Mouse (Mus musculus) megakaryocyte, embryonic 14.5 days (primary cell): ENCODE results near the gene Tfdp1. TPM values are rescaled to one million over a fixed set of nuclear protein-coding genes. Genes with fewer than 3 reads are reported as not detected.

Source experiments
- H3K27me3 ChIP-seq: replicated peaks from 2 replicates; pipeline ENCODE3; 2012; ENCODE audit warnings: inconsistent platforms
- H3K36me3 ChIP-seq: replicated peaks from 2 replicates; pipeline ENCODE3; 2012; ENCODE audit warnings: low read length, inconsistent platforms, mixed read lengths
- H3K4me1 ChIP-seq: 2 replicates; pipeline ENCODE4 v1.6.1; 2012; ENCODE audit warnings: inconsistent platforms
- H3K4me3 ChIP-seq: replicated peaks from 2 replicates; pipeline ENCODE3; 2012; ENCODE audit warnings: moderate library complexity, mild to moderate bottlenecking, inconsistent platforms
- H3K9me3 ChIP-seq: 2 replicates; pipeline ENCODE4 v1.6.1; 2012; ENCODE audit warnings: inconsistent platforms
- FLI1 ChIP-seq: IDR thresholded peaks from 2 replicates; pipeline ENCODE4 v1.6.1; 2012; ENCODE audit warnings: low read length, inconsistent platforms, mixed read lengths
- GATA1 ChIP-seq: IDR thresholded peaks from 3 replicates; pipeline ENCODE4 v1.6.1; 2012; ENCODE audit warnings: mixed read lengths, low read length, inconsistent platforms, borderline replicate concordance
- polyA plus RNA-seq: library from polyadenylated mRNA; stranded (reverse); fragments of >175 nt; gene quantifications from 2 replicates; pipeline ENCODE4 v1.2.3, GENCODE M21; 2012; ENCODE audit warnings: low replicate concordance; ENCODE audit not compliant: insufficient read depth

Gene Tfdp1
- polyA plus RNA-seq = 2.3 and 11.5 TPM in 2 replicates

DNA sequence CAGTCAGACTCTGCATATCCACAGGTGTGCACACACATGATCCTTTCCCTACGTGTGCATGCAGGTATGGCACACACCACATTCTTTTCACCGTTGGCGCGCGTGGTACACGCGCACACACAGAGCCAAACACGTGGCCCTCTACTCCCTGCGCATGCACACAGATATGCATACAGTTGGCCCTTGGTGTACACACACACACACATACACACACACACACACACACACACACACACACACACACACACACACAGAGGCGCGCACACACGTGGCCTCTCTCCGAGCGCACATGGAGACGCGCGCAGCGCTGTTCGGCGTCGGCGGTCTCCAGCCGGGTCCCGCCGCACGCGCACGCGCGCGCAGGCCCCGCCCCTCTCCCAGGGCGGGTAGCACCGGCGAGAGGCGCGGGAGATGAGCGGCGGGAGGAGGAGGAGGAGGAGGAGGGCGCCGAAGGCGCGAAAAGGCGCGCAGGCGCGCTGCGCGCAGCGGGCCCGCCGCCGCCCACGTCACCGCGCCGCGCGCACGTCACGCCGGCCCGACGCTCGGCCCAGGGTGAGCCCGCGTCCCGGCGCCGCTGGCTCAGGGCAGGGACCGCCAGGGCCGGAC lies at the start of gene Tfdp1:
TSS of gene Tfdp1 (plus strand) at position 497 of the 606 bp plus-strand sequence.
- H3K4me3 ChIP-seq = peak within 1 kb of the TSS; percentile 92
- peaks cover 33% of the 10 kb centered on the region for H3K36me3 ChIP-seq
- no peak for TF ChIP-seq FLI1
- TF ChIP-seq GATA1 = no peak
- H3K27me3 ChIP-seq = no peaks in the 10 kb centered on the region
- H3K9me3 ChIP-seq = peaks cover 4% of the 10 kb centered on the region; the same call in 1 of the 2 replicates
- peaks cover 61% of the 10 kb centered on the region for H3K4me1 ChIP-seq

DNA sequence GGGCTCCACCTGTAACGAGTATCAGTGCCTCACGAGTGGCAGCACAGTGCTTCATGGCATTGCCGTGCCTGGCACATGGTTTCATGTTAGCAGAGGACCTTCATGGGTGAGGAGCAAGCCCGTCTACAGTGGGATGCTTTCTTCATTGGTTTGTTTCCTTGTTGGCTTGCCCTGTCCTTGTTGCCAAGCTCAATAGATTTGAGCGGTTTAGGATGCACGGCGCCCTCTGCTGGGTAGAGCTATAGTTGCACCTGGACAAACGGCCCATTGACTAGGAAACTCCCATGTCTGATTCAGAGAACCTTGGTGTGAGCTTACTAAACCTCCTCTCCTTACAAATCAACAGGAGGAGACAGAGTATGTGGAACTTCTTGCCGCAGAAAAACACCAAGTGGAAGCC lies 46.2 kb upstream of the Tfdp1 start:
- Histone ChIP-seq H3K36me3 (peaks cover 64% of the 10 kb centered on the region), H3K27me3 (no peaks in the 10 kb centered on the region), H3K4me1 (peaks cover 64% of the 10 kb centered on the region), H3K9me3 (no peaks in the 10 kb centered on the region), H3K4me3 (peak overlapping the region; percentile 73)
- TF ChIP-seq GATA1 (no peak), FLI1 (no peak)

GRCm38 (mm10) chr8:13293677-13294470 lies 44.7 kb upstream of the Tfdp1 start:
- Histone ChIP-seq H3K4me3 (no peak overlapping the region), H3K9me3 (no peaks in the 10 kb centered on the region), H3K36me3 (peaks cover 75% of the 10 kb centered on the region), H3K27me3 (no peaks in the 10 kb centered on the region), H3K4me1 (peaks cover 60% of the 10 kb centered on the region)
- no peak for TF ChIP-seq GATA1
- no peak for TF ChIP-seq FLI1

DNA sequence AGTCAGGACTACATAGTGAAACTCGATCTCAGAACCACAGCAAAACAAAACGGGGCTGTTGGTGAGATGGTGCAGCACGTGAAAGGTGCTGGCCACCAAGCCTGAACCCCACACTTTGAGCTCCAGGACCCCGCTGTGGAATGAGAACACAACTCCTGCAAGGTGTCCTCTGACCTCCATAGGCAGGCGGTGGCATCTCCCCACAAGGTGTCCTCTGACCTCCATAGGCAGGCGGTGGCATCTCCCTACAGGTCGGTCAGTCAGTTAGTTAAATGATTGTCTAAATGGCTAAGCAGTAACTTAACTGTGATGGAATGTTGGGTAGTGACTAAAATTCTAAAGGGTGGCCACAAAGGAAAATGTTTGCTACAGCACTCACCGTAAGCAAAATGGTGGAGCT lies 39.0 kb upstream of the Tfdp1 start:
- no peak for TF ChIP-seq GATA1
- no peak for TF ChIP-seq FLI1
- no peak overlapping the region for H3K4me3 ChIP-seq
- peaks cover 27% of the 10 kb centered on the region for H3K4me1 ChIP-seq
- H3K9me3 ChIP-seq = peaks cover 10% of the 10 kb centered on the region
- H3K36me3 ChIP-seq = peaks cover 92% of the 10 kb centered on the region
- no peaks in the 10 kb centered on the region for H3K27me3 ChIP-seq

GRCm38 (mm10) chr8:13301036-13301435 lies 37.5 kb upstream of the Tfdp1 start:
- H3K4me3 ChIP-seq = no peak overlapping the region
- no peak for TF ChIP-seq FLI1
- no peak for TF ChIP-seq GATA1
- peaks cover 13% of the 10 kb centered on the region for H3K4me1 ChIP-seq
- H3K36me3 ChIP-seq = peaks cover 92% of the 10 kb centered on the region
- H3K27me3 ChIP-seq = no peaks in the 10 kb centered on the region
- peaks cover 18% of the 10 kb centered on the region for H3K9me3 ChIP-seq

- TF ChIP-seq FLI1 (no peak), GATA1 (no peak)
- peaks cover 93% of the 10 kb centered on the region for H3K36me3 ChIP-seq
- H3K4me1 ChIP-seq = 0 out of 2 replicates have a peak, but pooled peaks cover 4% of the 10 kb centered on the region
- H3K4me3 ChIP-seq = no peak overlapping the region
- H3K9me3 ChIP-seq = peaks cover 14% of the 10 kb centered on the region
- H3K27me3 ChIP-seq = no peaks in the 10 kb centered on the region
Observed at GRCm38 (mm10) chr8:13305459-13305858, 33.1 kb upstream of the Tfdp1 start.

GRCm38 (mm10) chr8:13305884-13306283 lies 32.7 kb upstream of the Tfdp1 start:
- Histone ChIP-seq H3K27me3 (no peaks in the 10 kb centered on the region), H3K4me3 (no peak overlapping the region), H3K4me1 (0 out of 2 replicates have a peak, but pooled peaks cover 4% of the 10 kb centered on the region), H3K36me3 (peaks cover 93% of the 10 kb centered on the region), H3K9me3 (peaks cover 14% of the 10 kb centered on the region)
- no peak for TF ChIP-seq FLI1
- TF ChIP-seq GATA1 = no peak

DNA sequence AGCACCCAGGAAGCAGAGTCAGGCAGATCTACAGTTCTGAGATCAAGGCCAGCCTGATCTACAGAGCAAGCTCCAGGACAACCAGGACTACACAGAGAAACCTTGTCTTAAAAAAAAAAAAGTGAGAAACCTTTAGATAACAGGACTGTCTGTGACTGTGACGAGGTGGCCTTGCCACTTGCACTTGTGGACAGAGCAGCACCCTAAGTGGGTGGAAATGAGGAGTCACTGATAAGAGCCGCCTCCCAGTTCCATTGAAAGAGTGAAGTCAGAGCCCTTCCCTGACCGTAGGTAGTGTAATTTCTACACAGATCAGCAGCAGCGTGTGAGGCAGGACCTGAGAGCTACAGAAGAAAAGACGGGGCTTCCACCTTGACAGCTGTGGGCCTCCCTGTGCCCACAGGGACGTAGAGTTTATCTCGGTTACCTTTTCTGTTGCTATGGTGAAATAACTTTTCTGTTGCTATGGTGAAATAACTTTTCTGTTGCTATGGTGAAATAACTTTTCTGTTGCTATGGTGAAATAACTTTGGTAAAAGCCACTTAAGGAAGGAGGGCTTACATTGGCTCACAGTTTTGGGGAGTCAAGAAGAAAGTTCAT lies 32.1 kb upstream of the Tfdp1 start:
- TF ChIP-seq FLI1 (no peak), GATA1 (no peak)
- Histone ChIP-seq H3K4me3 (no peak overlapping the region), H3K27me3 (no peaks in the 10 kb centered on the region), H3K9me3 (peaks cover 14% of the 10 kb centered on the region), H3K36me3 (peaks cover 92% of the 10 kb centered on the region), H3K4me1 (0 out of 2 replicates have a peak, but pooled peaks cover 4% of the 10 kb centered on the region)

DNA sequence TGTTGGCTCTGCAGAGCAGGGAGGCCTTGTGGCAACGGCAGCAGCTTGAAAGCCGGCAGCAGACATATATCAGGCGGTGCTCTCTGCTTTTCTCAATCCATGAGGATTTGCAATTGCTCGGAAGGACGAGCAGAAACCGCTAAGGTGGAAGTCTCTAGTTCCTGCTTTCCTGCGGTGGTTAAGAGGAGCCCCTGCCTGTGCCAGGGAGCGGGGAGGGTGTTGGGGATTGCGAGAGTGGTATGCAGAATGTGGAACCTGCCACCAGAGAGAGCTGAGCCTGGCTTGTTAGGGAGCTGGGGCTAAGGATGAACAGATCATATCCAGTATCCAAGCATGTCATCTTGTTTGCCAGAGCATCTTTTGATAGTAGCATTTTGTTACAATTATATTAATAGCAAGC lies 31.6 kb upstream of the Tfdp1 start:
- Histone ChIP-seq H3K27me3 (no peaks in the 10 kb centered on the region), H3K4me1 (0 out of 2 replicates have a peak, but pooled peaks cover 4% of the 10 kb centered on the region), H3K36me3 (peaks cover 88% of the 10 kb centered on the region), H3K9me3 (peaks cover 14% of the 10 kb centered on the region), H3K4me3 (no peak overlapping the region)
- TF ChIP-seq FLI1 (no peak), GATA1 (no peak)

DNA sequence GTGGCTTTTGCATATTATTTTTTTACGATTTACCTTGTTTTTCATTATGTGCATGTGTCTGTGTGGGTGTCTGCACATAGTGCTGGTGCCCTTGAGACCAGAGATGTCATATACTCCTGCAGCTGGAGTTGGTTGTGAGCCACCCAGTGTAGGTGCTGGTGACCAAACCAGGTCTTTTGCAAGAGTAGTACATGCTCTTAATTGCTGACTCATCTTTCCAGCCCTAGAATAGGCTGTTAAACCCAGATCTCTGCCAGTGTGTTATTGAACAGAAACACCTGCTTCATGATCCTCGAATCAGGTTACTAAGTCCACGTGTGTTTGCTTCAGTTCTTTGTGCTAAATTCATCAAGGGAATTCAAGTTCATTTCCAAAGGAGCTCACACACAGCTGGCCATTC lies 23.6 kb upstream of the Tfdp1 start:
- peaks cover 79% of the 10 kb centered on the region for H3K36me3 ChIP-seq
- H3K9me3 ChIP-seq = no peaks in the 10 kb centered on the region
- TF ChIP-seq FLI1 = no peak
- no peak for TF ChIP-seq GATA1
- no peaks in the 10 kb centered on the region for H3K27me3 ChIP-seq
- H3K4me3 ChIP-seq = no peak overlapping the region
- H3K4me1 ChIP-seq = peaks cover 30% of the 10 kb centered on the region
